Mouse (Mus musculus): ENCODE measurements around the gene Efna2.
"Not testable (repeated sequence)": the region's sequence is repeated elsewhere in the genome, so short reads cannot be mapped to it uniquely, and the experiment has no call there.

Gene Efna2

DNA sequence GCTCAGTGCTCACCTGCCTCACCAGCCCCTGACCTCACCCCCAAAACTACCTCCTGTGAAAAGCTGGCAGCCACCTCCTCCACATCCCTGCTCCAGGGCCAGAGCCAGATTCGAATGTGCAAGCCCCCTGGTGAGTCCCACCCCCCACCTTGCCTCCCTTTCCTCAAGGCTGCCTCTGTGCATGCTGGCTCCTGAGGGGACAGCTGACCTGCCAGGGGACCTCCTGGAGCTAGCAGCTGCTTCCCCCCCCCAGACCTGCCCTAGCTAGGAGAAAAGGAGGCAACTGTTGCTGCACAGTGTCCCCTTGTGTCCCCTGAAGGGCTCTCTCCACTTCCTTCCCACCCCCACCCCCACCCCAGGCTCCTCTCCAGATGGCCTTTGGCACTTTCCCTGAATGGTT, 24.0 kb upstream of the Efna2 start:
- DNase-seq (ENCODE audit: low read depth, low spot score) = no peak

DNA sequence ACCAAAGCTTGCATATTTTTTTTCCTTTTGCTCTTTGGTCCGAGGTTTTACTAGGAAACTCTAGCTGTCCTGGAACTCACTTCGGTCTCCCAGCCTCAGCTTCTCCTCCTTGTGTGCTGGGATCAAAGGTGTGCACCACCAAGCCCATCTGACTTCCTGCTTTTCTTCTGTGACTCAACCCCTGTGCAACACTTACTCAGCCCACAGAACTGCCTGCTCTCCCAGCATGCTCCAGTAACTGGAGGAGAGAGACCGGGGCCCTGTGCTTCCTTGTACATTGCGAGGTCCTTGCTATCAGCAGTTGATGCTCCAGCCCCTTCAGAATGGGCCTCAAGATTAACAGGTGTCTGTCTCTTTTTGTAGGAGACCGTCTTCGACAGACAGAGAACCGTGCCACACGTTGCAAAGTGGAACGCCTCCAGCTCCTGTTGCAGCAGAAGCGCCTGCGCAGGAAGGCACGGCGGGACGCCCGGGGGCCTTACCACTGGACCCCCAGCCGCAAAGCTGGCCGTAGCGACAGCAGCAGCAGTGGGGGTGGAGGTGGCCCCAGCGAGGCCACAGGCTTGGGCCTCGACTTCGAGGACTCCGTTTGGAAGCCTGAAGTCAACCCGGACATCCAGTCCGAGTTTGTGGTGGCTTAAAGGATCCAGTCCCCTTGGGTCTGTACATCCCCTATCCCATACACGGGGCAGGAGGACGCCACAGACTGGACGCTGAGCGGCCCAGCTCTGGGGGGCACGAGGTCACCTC, 23.1 kb upstream of the Efna2 start:
- peak; percentile 58 for DNase-seq (ENCODE audit: low read depth, low spot score)

DNA sequence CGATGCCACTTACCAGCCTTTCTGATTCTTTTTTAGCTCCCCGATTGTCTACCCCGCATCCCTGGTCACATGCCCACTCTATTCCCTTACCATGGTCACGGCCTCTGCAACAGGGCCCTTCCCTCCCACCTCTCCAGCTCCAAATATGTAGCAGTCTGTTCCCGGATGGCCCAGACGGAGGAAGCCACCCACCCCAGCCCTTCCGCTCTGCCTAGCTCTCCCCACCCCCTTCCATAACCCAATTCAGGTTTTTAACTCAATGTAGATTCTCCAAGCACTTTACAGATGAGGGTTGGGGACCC, 22.6 kb upstream of the Efna2 start:
- no peak for DNase-seq (ENCODE audit: low read depth, low spot score)

DNA sequence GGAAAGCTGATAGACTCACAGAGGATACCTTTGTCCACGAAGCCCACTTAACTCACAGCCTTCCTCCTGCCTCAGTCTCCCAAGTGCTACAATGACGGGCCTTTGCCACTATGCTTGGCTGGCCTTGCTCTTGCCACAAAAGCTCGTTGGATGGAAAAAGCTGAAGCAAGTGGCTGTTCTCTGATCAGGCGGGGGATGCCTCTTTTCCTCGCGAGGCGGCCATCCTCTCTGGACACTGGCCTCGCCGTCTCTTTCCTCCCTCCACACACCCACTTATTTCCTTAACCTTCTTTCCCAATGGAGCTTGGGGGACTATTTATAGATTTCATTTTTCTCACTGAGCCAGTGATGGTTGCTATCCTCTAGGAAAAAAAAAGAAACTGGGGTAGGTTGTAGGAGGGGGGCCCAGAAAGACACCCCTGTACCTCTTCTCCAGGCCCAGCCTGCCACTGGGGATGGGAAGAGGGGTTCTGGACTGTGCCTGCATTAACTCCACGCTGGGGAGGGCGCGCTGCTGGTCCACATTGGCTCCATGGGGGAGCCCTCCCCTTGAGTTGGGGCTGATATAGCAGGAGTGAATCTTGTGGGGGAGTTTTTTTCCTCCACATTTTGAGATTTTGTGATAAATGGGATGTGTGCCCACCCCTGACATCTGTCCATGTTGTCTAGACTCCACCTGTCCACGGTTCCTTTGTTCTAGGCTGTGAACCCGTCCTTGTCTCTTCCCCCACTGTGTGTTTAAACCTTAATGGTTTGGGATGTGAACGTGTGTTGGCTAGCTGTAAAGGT, 21.9 kb upstream of the Efna2 start:
- no peak for DNase-seq (ENCODE audit: low read depth, low spot score)

DNA sequence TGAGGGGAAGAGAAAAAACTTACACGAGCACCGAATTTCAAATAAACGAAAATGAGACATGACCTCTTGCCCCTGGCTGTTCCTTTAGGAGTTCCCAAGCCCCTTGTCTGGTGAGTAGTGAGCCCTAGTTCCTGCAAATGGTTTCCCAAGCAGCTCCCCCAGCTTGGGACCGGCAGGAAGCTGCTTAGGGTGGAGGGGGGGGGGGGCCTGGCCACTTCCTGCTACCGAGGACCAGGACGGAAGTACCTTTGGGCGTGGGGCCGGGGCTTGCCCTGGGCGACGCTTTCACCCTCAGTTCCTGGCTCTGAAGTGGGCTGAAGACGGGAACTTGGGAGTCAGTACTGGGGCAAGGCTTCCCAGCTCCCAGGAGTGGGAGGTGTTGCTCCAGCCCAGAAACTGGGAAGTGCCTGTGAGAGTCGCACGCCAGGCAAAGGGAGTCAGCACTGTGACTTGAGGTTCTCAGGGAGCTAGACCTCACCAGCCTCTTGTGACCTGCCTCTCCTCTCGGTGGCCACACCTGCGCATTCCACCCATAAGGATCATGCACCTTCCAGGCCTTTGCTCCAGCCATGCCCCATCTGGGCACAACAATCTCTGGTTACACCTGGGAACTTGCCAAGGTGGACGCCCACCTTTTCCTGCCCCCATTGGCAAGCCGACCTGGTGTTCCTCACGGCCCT, 20.8 kb upstream of the Efna2 start:
- peak; percentile 73 for DNase-seq (ENCODE audit: low read depth, low spot score)

DNA sequence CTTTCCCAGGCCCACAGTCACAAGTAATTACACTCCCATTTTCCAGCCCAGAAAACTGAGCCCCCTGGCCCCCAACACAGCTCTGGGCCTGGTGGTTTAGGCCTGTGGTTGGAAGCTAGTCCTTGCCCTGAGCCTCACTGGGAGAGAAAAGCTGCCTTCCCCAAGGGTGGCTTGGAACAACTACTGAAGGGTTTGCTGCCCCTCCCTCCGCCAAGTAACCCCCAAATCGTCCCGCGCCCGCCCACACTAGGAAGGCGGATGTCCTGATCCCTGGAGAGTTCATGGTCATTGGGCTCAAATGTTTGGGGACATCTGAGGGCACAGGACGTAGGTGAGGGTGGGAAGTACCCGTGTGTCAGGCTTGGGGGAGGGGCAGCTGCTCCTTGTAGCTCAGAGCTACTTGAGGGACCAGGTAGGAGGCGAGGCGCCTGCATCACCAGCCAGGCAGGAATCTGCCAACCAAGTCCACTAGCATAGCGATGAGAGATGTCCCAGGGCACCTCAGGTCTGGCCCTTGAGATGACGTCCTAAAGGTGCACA, 20.2 kb upstream of the Efna2 start:
- peak; percentile 68 for DNase-seq (ENCODE audit: low read depth, low spot score)

DNA sequence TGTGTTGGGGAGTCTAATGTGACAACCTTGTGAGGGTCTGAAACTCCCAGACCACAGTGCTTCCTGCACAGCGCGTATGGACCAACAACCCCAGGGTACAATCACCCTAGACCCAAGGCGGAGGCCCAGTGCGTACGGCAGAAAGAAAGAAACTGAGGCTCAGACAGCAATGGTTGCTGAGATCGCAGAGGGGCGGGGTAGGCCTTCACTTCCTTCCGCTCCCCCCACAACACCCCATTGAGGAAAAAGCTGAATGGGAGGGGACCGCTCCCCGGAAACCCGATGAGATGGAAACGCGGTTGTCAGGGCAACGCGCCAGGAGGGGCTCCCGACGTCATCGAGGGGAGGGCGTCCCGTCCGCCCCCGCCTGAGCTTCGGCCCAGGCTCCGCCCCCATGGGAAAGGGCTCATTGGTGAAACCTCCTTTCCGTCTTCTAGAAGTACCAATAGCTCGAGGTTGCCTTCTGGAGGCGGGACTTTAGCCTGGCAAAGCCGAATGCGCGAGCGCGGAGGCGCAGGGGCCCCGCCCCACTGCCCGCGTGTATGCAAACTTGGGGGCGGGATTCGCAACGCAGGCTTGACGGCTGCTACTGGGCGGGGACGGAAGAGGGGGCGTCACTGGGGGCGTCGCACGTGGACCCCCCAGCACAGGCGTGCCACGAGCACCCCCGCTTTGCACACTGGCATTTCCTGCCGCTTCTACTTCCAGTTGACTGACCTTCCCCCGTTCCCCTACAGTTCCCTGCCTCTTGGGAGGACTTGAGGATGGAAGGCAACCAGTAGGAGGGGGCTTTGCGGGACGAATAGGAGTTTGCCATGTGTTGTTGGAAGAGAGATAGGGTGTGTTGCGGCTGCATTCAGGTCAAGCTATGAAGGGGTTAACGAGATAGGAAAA, 19.5 kb upstream of the Efna2 start:
- DNase-seq (ENCODE audit: low read depth, low spot score) = peak; percentile 97

DNA sequence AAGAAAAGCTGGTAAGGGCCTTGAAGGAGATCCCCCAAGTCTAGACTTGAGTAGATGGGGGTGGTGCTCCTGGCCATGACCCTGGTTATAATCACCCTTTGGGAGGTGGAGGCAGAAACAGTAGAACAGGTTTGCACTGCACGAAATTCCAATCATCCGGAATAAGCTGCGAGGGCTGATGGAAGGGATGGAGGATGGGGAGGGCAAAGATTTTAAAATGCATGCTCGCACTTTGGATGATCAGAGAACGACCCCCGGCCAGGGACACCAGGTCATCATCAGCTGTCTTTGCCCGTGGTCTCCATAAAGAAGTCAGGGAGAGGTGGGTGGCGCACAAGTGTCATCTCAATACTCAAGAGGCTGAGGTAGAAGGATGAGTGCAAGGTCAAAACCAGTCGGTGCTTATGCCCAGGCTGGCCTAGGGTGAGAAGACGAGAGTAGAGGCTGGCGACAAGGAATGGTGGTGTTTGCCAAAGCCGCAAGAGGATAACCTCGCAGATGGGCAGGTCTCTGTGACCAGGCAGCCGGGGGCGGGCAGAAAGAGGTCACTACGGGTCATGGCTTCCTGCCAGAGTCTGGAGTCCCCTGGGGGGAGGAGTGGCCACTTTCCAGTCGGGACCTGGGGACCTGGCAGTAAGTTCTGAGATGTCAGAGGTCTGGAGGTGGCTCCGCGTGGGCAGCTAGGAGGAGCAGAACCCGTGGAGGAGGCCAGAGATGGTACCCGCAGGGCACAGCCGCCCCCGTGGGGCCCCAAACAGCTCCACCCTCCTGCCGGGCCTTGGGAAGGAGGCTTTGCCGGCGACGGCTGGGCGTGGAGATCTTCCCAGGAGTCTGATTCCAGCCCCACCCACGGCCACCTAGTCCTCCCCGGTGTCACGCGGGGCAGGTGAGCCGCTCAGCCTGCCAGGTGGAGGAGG, 18.6 kb upstream of the Efna2 start:
- DNase-seq (ENCODE audit: low read depth, low spot score) = peak; percentile 93

DNA sequence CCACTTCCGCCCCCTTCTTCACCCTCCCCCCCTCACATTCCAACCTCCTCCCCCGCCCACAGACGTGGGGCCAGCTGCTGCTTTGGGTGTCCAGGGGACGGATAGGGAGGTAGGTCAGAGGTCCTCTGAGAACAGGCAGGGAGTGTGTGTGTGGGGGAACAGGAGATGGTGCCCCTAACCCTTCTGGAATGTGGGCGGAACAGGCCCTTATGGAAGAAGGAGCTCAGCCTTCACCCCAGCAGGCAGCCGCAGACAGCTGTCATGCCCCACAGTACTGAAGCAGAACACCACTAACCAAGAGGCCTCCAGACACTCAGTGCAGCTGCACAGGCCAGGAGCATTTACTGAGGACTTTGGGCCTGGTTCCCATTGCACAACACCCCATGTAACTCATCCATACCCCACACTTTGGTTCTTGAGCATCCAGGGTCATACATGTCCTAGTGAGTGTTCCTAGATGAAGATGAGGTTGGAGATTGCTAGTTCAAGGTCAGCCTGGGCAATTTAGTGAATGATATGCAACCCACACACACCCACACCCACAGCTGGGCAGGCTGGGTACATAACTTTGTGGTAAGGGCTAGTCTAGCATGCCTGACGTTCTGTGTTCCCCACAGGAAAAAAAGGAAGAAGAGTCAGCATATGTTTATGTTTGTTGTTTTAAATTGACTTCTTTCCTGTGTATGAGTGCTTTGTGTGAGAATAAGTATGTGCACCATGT, 17.6 kb upstream of the Efna2 start:
- peak; percentile 89 for DNase-seq (ENCODE audit: low read depth, low spot score)

DNA sequence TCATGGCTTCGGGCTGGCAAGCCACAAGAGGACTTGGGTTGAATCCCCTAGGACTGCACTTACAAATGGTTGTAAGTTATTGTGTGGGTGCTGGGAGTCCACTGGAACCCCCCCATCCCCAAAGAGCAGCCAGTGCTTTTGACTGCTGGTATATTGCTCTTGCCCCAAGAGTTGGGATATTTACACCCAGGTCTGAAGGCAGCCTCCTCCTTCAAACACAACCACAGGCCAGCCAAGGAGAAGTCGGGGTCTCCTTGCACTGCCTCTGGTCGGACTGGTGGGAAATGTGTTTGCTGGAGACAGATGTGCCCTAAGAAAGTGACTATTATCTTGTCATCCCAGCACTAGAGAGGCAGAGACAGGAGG, 17.1 kb upstream of the Efna2 start:
- DNase-seq (ENCODE audit: low read depth, low spot score) = no peak

DNA sequence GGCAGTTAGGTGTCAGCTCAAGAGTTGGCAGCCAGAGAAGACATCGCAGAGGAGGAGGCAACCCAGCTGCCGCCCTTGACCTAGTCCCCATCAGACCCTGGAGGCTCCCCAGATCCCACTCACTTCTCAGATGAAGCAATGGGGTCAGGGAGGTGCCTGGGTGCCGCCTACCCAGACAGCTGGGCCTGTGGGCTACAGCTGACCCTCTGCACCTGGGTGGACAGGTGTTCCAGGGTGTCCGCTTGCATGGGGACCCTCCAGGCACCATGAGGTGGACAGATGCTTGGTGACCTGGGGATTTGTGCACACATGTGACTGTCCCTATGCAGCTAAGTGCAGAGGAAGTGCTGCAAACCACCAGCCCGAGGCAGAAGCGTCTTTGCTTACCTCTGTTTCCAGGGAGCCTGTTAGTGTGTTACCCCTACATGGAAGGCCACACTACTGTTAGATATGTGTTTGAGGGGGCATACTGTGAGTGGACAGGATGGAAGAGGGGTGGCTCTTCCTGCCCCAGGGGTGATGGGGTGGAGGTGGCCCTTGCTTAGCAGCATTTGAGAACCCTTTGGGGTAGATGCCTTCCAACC, 16.5 kb upstream of the Efna2 start:
- DNase-seq (ENCODE audit: low read depth, low spot score) = no peak

DNA sequence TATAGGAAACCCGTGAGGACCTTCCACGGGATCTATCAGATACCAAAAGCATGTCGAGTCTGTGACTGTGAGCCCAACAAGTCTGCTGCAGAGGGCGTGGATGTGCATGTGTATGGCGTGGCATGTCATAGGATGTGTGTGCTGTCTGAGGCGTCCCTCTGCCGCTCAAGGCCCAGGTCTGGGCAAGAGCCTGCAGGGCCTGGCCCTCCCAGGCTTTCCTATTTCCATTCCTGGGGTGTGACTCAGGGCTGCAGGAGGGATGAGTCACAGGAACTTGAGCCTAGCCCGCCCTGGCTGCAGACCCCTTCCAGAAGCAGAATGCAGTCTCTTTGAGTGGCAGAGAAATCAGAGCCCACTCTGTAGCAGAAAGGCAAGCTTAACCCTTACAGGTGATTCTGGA, 15.6 kb upstream of the Efna2 start:
- DNase-seq (ENCODE audit: low read depth, low spot score) = peak; percentile 96

DNA sequence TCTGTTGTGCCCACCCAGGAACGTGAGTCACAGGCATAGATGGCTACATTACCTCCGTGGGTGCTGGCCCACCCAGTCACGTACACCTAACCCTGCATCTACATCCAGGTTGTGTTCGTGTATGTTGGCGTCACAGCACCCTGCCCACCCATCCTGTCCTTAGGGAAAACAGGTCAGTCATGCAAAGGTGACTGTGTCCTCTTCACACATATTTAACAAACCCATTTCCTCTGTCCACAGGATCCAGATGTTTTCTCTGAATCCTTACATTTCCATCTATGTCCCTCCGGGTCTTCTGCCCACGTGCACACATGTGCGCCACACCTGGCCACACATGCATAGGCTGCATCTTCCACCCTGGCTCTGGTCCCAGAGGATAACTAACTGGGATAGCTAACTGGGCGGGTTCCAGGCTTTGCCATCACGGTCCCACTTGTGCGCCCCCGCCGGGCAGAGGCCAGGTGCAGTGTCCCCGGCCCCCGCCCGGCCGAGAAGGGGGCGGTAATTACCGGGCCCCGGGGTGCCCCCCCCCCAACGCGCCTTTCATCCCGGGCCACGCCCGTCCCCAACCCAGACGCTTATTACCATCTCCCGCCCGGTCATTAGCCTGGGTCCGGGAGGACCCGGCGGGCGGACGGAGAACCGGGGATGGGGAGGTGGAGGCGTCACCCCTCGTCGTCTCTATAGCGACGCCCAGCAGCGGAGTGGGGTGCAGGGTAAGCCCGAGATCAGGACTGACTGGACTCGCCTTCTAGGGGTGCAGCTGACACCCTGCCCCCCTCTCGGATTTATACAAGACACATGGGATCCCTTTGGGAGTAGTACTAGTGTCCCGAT, 14.9 kb upstream of the Efna2 start:
- peak; percentile 79 for DNase-seq (ENCODE audit: low read depth, low spot score)

DNA sequence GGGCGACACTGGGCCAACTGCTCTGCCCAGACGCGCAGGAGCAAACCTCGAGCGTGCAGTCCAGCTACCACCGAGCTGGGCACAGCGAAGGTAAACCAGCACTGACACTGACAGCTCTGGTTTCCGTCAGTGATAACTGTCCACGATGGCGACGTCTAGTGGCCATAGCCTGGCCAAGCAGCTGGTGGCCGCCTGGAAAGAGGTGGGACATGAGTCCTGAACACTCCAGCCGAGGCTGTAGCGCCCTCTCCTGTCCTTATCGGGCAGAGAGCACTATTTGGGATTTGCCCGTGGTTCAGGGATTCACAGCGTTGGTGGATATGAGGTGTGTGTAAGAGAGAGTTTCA, 14.3 kb upstream of the Efna2 start:
- peak; percentile 98 for DNase-seq (ENCODE audit: low read depth, low spot score)

DNA sequence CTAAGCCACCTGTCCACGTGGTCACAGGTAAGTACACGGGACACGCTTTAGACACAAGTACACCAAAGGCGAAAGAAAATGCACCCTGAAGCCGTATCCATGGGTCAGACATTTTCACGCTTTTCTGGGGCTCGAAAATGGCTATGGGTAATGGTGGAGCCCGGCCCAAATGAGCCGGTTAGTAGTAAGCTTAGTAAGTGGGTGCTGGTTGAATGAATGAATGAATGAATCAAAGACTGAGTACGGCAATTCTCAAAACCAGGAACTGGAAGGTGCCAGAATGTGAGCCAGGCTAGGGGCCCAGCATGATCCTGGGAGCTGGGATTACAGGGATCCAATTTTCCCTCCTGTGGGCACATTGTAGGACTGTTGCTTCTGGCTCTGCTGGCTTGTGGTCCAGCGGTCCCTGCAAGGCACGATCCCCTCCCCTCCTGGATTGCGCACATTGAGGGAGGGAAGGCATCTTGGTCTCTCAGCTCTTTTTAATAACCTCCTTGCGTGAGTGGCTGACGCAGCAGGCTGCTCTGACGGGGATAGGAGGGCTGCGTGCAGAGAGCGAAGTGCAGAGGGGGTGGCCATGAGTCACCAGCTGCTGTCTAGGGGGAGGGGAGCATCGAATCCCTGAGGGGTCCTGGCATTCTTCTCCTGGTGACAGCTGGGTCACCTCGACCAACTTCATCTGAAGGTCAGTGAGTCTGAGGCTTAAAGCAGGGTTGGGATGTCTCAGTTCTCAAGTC, 13.7 kb upstream of the Efna2 start, which contains the start of gene Cirbp:
Cirbp (plus strand) TSS at position 594 of the 737 bp plus-strand sequence.
- peak; percentile 63 for DNase-seq (ENCODE audit: low read depth, low spot score)

DNA sequence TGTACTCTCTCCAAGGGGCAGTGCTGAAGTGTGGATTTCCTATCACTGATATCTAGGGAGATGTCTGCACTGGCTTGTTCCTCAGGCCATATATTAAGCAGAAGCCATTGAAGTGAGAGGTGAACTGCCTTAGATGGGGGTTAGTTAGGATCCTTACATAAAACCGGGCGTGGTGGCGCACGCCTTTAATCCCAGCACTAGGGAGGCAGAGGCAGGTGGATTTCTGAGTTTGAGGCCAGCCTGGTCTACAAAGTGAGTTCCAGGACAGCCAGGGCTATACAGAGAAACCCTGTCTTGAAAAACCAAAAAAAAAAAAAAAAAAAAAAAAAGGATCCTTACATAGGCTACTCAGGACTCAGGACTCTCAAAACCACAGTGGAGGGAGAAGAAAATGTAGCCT, 13.1 kb upstream of the Efna2 start:
- DNase-seq (ENCODE audit: low read depth, low spot score) = not testable (repeated sequence)

DNA sequence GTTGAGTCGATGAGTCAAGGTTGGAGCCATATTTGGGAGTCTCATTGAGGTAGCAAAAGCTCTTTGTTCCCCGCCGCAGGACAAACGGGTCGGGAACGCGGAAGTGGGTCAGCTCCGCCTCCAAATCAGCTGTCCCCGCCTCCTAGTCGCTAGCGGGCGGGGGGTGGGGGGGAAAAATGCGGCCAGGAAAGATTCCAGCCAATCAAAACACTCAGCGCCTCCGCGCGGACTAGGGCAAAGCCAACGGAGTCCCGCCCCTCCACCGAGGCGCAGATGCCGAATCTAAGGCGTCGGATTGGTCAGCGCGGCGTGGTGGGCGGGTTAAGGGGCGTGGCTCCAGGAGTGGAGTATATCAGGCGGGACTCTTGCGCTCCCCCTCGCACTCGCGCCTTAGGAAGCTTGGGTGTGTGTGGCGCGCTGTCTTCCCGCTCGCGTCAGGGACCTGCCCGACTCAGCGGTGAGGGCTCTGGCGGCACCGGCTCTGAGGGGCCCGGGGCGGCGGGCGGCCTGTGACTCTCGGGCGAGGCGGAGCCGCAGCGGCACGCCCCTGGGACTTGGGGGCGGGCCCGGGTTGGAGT, 11.7 kb upstream of the Efna2 start:
- DNase-seq (ENCODE audit: low read depth, low spot score) = peak; percentile 97
